ENCODE assay signal across 15 mouse cellular contexts in genomic region chr10:40845626-40846025, GRCm38 (mm10). TPM values are rescaled to one million over a fixed set of nuclear protein-coding genes. Genes with fewer than 3 reads are reported as not detected.
DNase-seq lines count a peak whose midpoint lies in the region; TF ChIP-seq lines count a peak whose summit lies in the region.
"Had no signal": no experiment of that assay in that cellular context is flagged by ENCODE, and none has a peak within 500 bp of the region (broad histone marks: within the 10 kb centered on the region; RNA-seq: fewer than 3 reads in every experiment).

No protein-coding gene starts in this region.

- no peaks in the 10 kb centered on the region for H3K9me3 ChIP-seq in heart, embryonic 10.5 days
- H3K9me3 ChIP-seq: G1E; stomach, embryonic 15.5 days had no signal

- no peak for TF ChIP-seq POLR2A in kidney, adult 2 months (IDR thresholded peaks at IDR 0.05; ENCODE audit: low read depth, low read length)

- TF ChIP-seq CTCF in kidney, adult 2 months (conservative IDR thresholded peaks at IDR 0.05; ENCODE audit: insufficient read depth, insufficient read length, low read depth, low read length): no peak

- peaks cover 16% of the 10 kb centered on the region; the same call in 1 of the 2 replicates for H3K4me1 ChIP-seq in heart, embryonic 10.5 days
- no peaks in the 10 kb centered on the region; the same call in 1 of the 2 replicates for H3K4me1 ChIP-seq in kidney, adult 2 months (ENCODE audit: control insufficient read depth, insufficient read depth, low read length)
- H3K4me1 ChIP-seq: stomach, embryonic 15.5 days had no signal

- 74% methylated on average over 6 of the region's 6 CpGs for WGBS in heart, embryonic 10.5 days
- WGBS in kidney, adult 2 months: 74% methylated on average over 6 of the region's 6 CpGs

- peaks cover 68% of the 10 kb centered on the region for H3K36me3 ChIP-seq in heart, embryonic 10.5 days
- peaks cover 1% of the 10 kb centered on the region; the same call in 1 of the 2 replicates for H3K36me3 ChIP-seq in kidney, adult 2 months (ENCODE audit: control insufficient read depth, insufficient read depth, low read length)

- H3K4me3 ChIP-seq in heart, embryonic 10.5 days: no peak overlapping the region
- no peak overlapping the region for H3K4me3 ChIP-seq in kidney, adult 2 months (ENCODE audit: insufficient read depth, low read depth, low read length)
- H3K4me3 ChIP-seq: stomach, embryonic 15.5 days had no signal

- H3K27ac ChIP-seq in heart, embryonic 10.5 days: no peak overlapping the region
- H3K27ac ChIP-seq in kidney, adult 2 months (ENCODE audit: insufficient read depth, low read depth, low read length): no peak overlapping the region
- H3K27ac ChIP-seq: hindbrain, embryonic 14.5 days; stomach, embryonic 15.5 days had no signal

- peak; percentile 36 for DNase-seq in adrenal gland, postnatal 10 days
- no peak for DNase-seq in adrenal gland, adult 8-10 months
- peak; percentile 10 for DNase-seq in heart, postnatal 4 days
- no peak for DNase-seq in heart, embryonic 10.5 days (ENCODE audit: low spot score)
- DNase-seq in ES-CJ7 (ENCODE audit: low read depth, low spot score): peak; percentile 5
- DNase-seq in cerebellum, postnatal 10 days: peak; percentile 68 to 72
- no peak for DNase-seq in frontal cortex, adult 2 months (ENCODE audit: extremely low spot score in 1 of 2, low spot score in 1 of 2)
- no peak for DNase-seq in kidney, adult 2 months
- DNase-seq: kidney, postnatal 4 days; liver; midbrain, embryonic 14.5 days had no signal

- H3K27me3 ChIP-seq in heart, embryonic 10.5 days (ENCODE audit: insufficient read depth, poor library complexity, severe bottlenecking): no peaks in the 10 kb centered on the region
- H3K27me3 ChIP-seq in kidney, adult 2 months (replicated peaks; ENCODE audit: control insufficient read depth, insufficient read depth, low read length): no peaks in the 10 kb centered on the region
- H3K27me3 ChIP-seq: stomach, embryonic 15.5 days had no signal

RNA-seq across cellular contexts. Expression of gene Cdc40, which starts 37.5 kb away (rescaled TPM):
- 10 to 100 TPM; 23.3 to 26.7 TPM for total RNA-seq in adrenal gland, postnatal 10 days (2021)
- 10 to 100 TPM; 27.0 to 33.0 (median 28.7) TPM for total RNA-seq in adrenal gland, adult 8-10 months (2022)
- 10 to 100 TPM; 17.8 to 19.2 TPM for total RNA-seq in heart, postnatal 4 days (2021)
- polyA plus RNA-seq in heart, embryonic 10.5 days (2016; fragmentation: Nextera tagmentation; extraction: Ambion mirVana): 27.3 and 31.7 TPM in 2 replicates
- 29.7 and 32.6 TPM in 2 replicates for polyA plus RNA-seq in frontal cortex, adult 2 months (2012; rRNA removed)
- polyA plus RNA-seq in kidney, adult 2 months (2012; rRNA removed): 12.5 and 14.4 TPM in 2 replicates

RNA-seq across cellular contexts. Expression of gene Wasf1, which starts 37.6 kb away (rescaled TPM):
- 1 to 10 TPM; 5.5 to 6.7 TPM for total RNA-seq in adrenal gland, postnatal 10 days (2021)
- total RNA-seq in adrenal gland, adult 8-10 months (2022): 1 to 10 TPM; 4.1 to 6.9 (median 5.2) TPM
- 1 to 10 TPM; 4.1 to 5.5 TPM for total RNA-seq in heart, postnatal 4 days (2021)
- 22.7 and 31.9 TPM in 2 replicates for polyA plus RNA-seq in heart, embryonic 10.5 days (2016; fragmentation: Nextera tagmentation; extraction: Ambion mirVana)
- polyA plus RNA-seq in frontal cortex, adult 2 months (2012; rRNA removed): 134 and 155 TPM in 2 replicates
- 1.3 and 1.4 TPM in 2 replicates for polyA plus RNA-seq in kidney, adult 2 months (2012; rRNA removed)
- total RNA-seq: megakaryocyte progenitor cell, adult 5-6 weeks had no signal

Comparison
In these comparisons a context has a peak if more than half of its experiments do, and no peak if none do; other contexts are left out.
1. DNase-seq: peak in adrenal gland, postnatal 10 days (single experiment), heart, postnatal 4 days (single experiment), ES-CJ7 (single experiment) and cerebellum, postnatal 10 days (2 of 2); none in adrenal gland, adult 8-10 months (single experiment), heart, embryonic 10.5 days (single experiment), frontal cortex, adult 2 months (0 of 2) and kidney, adult 2 months (single experiment).